Mouse (Mus musculus) hindbrain, embryonic 11.5 days (tissue): ENCODE results near the gene Gm8108. TPM values are rescaled to one million over a fixed set of nuclear protein-coding genes. Genes with fewer than 3 reads are reported as not detected.
"Not testable (repeated sequence)": the region's sequence is repeated elsewhere in the genome, so short reads cannot be mapped to it uniquely, and the experiment has no call there.

ENCODE experiments used
- ATAC-seq: fragments of 200-750 bp; cut with Nextera tagmentation; 2 replicates; pipeline ENCODE4 v1.8.0; 2017; ENCODE audit warnings: mild to moderate bottlenecking, moderate TSS enrichment, moderate library complexity; ENCODE audit not compliant: low FRiP score
- DNase-seq: peaks from one replicate; pipeline ENCODE4 v3.0.0-alpha.2; 2015; ENCODE audit warnings: low spot score
- H3K27ac ChIP-seq: fragments of 300-500 bp; sonication (generic); 2 replicates; pipeline ENCODE4 v1.5.1; 2014; ENCODE audit warnings: mild to moderate bottlenecking, low read depth, low read length
- H3K27me3 ChIP-seq: fragments of 300-500 bp; sonication (generic); 2 replicates; pipeline ENCODE4 v1.6.1; 2014; ENCODE audit warnings: mild to moderate bottlenecking, low read length, moderate library complexity, mixed read lengths; ENCODE audit not compliant: control insufficient read depth, insufficient read depth
- H3K36me3 ChIP-seq: fragments of 300-500 bp; sonication (generic); 2 replicates; pipeline ENCODE4 v1.6.1; 2014; ENCODE audit warnings: mild to moderate bottlenecking, low read length, moderate library complexity, mixed read lengths; ENCODE audit not compliant: control insufficient read depth, insufficient read depth
- H3K4me1 ChIP-seq: fragments of 300-500 bp; sonication (generic); replicated peaks from 2 replicates; pipeline ENCODE4 v1.6.1; 2014; ENCODE audit warnings: low read length, mixed read lengths; ENCODE audit not compliant: control insufficient read depth, insufficient read depth
- H3K4me2 ChIP-seq: fragments of 300-500 bp; sonication (generic); replicated peaks from 2 replicates; pipeline ENCODE4 v1.6.1; 2014; ENCODE audit warnings: mild to moderate bottlenecking, low read depth, low read length
- H3K4me3 ChIP-seq: fragments of 300-500 bp; sonication (generic); 2 replicates; pipeline ENCODE4 v1.5.1; 2014; ENCODE audit warnings: low read depth, low read length
- H3K9ac ChIP-seq: fragments of 300-500 bp; sonication (generic); 2 replicates; pipeline ENCODE4 v1.6.1; 2014; ENCODE audit warnings: low read depth, low read length
- H3K9me3 ChIP-seq: fragments of 300-500 bp; sonication (generic); 2 replicates; pipeline ENCODE4 v1.6.1; 2016; ENCODE audit warnings: low read length; ENCODE audit not compliant: control insufficient read depth
- whole genome bisulfite sequencing: fragments of 180-500 bp; shearing (Covaris S2); extraction: QIAGEN DNeasy Blood & Tissue Kit; methylation state at CpG from one replicate; pipeline ENCODE4 v1.1.7; 2014; 5-methylcytosine and 5-hydroxymethylcytosine counted together
- polyA plus RNA-seq: library from polyadenylated mRNA; unstranded; fragments of >200 nt; fragmentation: Nextera tagmentation; extraction: Ambion mirVana; gene quantifications from 2 replicates; pipeline ENCODE4 v1.2.1, GENCODE M21; 2014

The Gm8108 gene
- polyA plus RNA-seq = 0.42 TPM in 1 of 2 replicates, not detected in the other

DNA sequence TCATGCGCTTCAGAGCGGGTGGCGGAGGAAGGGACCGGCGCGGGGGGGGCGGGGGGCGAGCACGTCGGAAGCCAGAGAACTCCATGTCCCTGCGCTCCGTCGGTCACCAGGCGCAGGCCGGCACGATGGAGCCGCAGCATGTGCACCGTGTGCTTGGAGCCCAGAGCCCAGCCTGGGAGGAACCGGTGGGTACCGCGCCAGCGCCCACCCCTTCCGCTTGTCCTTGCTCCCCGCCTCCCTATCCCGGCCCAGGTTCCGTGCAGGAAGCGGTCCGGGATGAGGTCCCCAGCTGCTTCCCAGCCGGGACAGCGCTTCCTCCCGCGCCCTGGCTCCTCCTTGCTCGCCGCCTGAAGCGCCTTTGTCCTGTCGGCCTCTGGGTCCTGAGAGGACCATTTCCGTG lies at the start of gene Gm8108:
Gene Gm8108, plus strand, starts transcription at position 101 of the 400 bp plus-strand sequence.
- peak within 1 kb of the TSS; percentile 36 for H3K4me2 ChIP-seq
- not testable (repeated sequence) for H3K9me3 ChIP-seq, ATAC-seq, H3K27me3 ChIP-seq, H3K4me1 ChIP-seq, H3K9ac ChIP-seq, H3K27ac ChIP-seq, H3K36me3 ChIP-seq
- H3K4me3 ChIP-seq = peak within 1 kb of the TSS; percentile 27
- WGBS = 3% methylated on average over 26 of the region's 37 CpGs
- peak; percentile 18 for DNase-seq

DNA sequence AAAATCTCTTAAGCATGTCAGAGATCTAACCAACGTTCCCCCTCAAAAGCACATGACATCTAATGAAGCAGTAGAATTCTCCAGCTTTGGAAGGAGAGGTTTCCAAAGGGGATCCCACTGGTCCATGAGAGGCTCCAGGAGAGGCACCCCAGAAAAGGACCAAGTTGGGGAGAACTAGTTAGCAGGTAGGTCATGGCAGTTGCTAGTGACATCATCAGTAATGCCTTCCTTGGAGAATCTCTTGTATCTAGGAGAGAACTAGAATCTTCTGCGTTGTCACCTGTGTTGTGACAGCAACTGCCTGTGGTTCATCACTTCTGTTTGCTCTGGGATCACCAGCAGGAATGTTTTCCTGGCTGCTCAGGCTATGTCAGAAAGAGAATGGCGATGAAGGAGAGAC lies 26.5 kb upstream of the Gm8108 start, which contains the start of gene Gm3115:
Gene Gm3115, plus strand, starts transcription at position 301 of the 400 bp plus-strand sequence.
- not testable (repeated sequence) for H3K4me3 ChIP-seq, ATAC-seq, H3K27ac ChIP-seq, H3K9me3 ChIP-seq, H3K36me3 ChIP-seq, DNase-seq, H3K27me3 ChIP-seq, H3K9ac ChIP-seq, H3K4me2 ChIP-seq, H3K4me1 ChIP-seq
- 81% methylated on average over 2 of the region's 3 CpGs for WGBS

DNA sequence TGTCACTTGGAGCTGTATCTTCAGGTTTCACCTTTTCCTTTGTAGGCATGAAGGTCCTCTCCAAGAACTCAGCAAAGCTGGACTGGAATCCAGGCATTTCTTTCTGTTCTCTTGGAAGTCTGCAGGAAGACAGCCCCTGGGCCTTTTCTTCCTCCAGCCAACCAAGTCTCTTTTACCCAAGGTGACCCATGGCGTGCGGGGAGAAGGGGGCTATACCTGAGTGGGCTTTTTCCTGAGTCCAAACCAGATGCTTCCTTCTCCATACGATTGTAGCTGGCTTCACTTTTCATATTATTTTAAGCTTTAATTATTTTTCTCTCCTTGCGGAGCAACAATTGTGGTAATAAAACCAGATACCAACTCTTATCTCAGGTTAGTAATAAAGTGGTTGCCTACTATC lies 31.3 kb downstream of the Gm8108 start:
- not testable (repeated sequence) for H3K4me1 ChIP-seq, H3K27ac ChIP-seq, H3K4me3 ChIP-seq, H3K9ac ChIP-seq, DNase-seq, H3K9me3 ChIP-seq, H3K27me3 ChIP-seq, ATAC-seq, H3K36me3 ChIP-seq, H3K4me2 ChIP-seq
- 91% methylated on average over 3 of the region's 4 CpGs for WGBS

DNA sequence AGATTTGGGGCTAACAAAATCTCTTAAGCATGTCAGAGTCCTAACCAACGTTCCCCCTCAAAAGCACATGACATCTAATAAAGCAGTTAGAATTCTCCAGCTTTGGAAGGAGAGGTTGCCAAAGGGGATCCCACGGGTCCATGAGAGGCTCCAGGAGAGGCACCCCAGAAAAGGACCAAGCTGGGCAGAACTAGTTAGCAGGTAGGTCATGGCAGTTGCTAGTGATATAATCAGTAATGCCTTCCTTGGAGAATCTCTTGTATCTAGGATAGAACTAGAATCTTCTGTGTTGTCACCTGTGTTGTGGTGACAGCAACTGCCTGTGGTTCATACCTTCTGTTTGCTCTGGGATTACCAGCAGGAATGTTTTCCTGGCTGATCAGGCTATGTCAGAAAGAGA lies 54.4 kb downstream of the Gm8108 start, which contains the start of gene Gm3127:
Gene Gm3127, plus strand, starts transcription at position 301 of the 400 bp plus-strand sequence.
- ATAC-seq, DNase-seq, H3K36me3 ChIP-seq, H3K9me3 ChIP-seq, H3K9ac ChIP-seq, H3K4me1 ChIP-seq, H3K27me3 ChIP-seq, H3K27ac ChIP-seq, H3K4me2 ChIP-seq, H3K4me3 ChIP-seq: not testable (repeated sequence)
- no CpG with 5 or more reads among the region's 2 CpGs for WGBS

DNA sequence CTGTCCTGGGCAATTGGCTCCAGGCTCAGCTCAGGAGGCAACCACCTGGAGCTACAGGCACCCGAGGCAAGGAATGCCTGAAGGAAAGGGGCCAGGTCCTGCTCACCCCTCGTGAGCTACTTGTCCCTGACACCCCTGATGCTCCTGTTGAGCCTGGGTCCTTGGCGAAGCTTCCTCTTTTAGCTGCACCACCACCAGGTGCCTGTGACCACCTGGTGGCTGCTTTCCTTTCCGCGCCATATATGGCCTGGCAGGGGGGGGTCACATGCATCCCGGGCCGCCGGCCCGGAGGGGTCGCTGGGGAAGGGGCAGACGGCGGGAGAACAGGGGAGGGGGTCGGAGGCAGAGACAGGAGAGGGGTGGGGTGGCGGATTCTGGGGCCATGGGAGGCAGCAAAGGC lies 71.7 kb downstream of the Gm8108 start:
- H3K36me3 ChIP-seq, H3K27ac ChIP-seq, H3K4me1 ChIP-seq, H3K27me3 ChIP-seq, H3K9ac ChIP-seq, H3K9me3 ChIP-seq, ATAC-seq: not testable (repeated sequence)
- peak overlapping the region; percentile 28 for H3K4me3 ChIP-seq
- peak overlapping the region; percentile 51 for H3K4me2 ChIP-seq
- 5% methylated on average over 7 of the region's 14 CpGs for WGBS
- peak; percentile 3 for DNase-seq

Other genes with a start within 250 kb of the Gm8108 start
- gene Gm2916, start 226.4 kb upstream of the Gm8108 start, polyA plus RNA-seq = 0.20 TPM in 2 replicates
- gene Gm3029, start 178.8 kb upstream of the Gm8108 start, polyA plus RNA-seq = not detected in 2 replicates
- 0.15 and 0.36 TPM in 2 replicates for gene Gm3095, start 147.0 kb upstream of the Gm8108 start, polyA plus RNA-seq
- not detected in 2 replicates for gene Gm3099, start 112.1 kb upstream of the Gm8108 start, polyA plus RNA-seq
- 0.31 and 0.66 TPM in 2 replicates for gene Gm5796, start 86.6 kb upstream of the Gm8108 start, polyA plus RNA-seq
- gene Gm3115, start 26.4 kb upstream of the Gm8108 start, polyA plus RNA-seq = not detected in 2 replicates
- gene Gm3127, start 54.5 kb downstream of the Gm8108 start, polyA plus RNA-seq = not detected in 2 replicates
- 1.5 and 1.7 TPM in 2 replicates for gene Gm2974, start 72.0 kb downstream of the Gm8108 start, polyA plus RNA-seq
- gene Gm3138, start 139.1 kb downstream of the Gm8108 start, polyA plus RNA-seq = not detected in 2 replicates
- gene Gm3149, start 206.8 kb downstream of the Gm8108 start, polyA plus RNA-seq = not detected in 2 replicates
- 0.69 and 0.81 TPM in 2 replicates for gene 2610042L04Rik, start 224.2 kb downstream of the Gm8108 start, polyA plus RNA-seq